ENCODE assay signal across 11 mouse cellular contexts in genomic region chr2:132848361-132848760, GRCm38 (mm10). TPM values are rescaled to one million over a fixed set of nuclear protein-coding genes. Genes with fewer than 3 reads are reported as not detected.
DNase-seq lines count a peak whose midpoint lies in the region; ATAC-seq lines count a peak whose summit lies in the region.
"Had no signal": no experiment of that assay in that cellular context is flagged by ENCODE, and none has a peak within 500 bp of the region (broad histone marks: within the 10 kb centered on the region; RNA-seq: fewer than 3 reads in every experiment).

No protein-coding gene starts in this region.

- ATAC-seq in erythroblast, adult 5-6 weeks (replicated peaks; ENCODE audit: low FRiP score, poor library complexity, severe bottlenecking), result no peak
- no peak for ATAC-seq in megakaryocyte, adult 5-6 weeks (ENCODE audit: poor library complexity, severe bottlenecking)
- ATAC-seq in intestine, embryonic 16.5 days, result no peak
- no peak for ATAC-seq in neural tube, embryonic 13.5 days (ENCODE audit: low read depth)
- ATAC-seq: Patski had no signal

- no peak overlapping the region for H3K27ac ChIP-seq in intestine, embryonic 16.5 days (ENCODE audit: low read length)
- H3K27ac ChIP-seq in neural tube, embryonic 13.5 days (replicated peaks), result no peak overlapping the region
- H3K27ac ChIP-seq: heart, adult 2 months had no signal

- WGBS in intestine, embryonic 16.5 days, result 89% methylated on average over 4 of the region's 4 CpGs
- 94% methylated on average over 4 of the region's 4 CpGs for WGBS in neural tube, embryonic 13.5 days

- peak overlapping the region; percentile 93 for H3K4me3 ChIP-seq in erythroblast, embryonic 14.5 days (replicated peaks)
- peak overlapping the region; percentile 99 for H3K4me3 ChIP-seq in megakaryocyte, embryonic 14.5 days (replicated peaks)
- H3K4me3 ChIP-seq in intestine, embryonic 16.5 days (ENCODE audit: low read length), result peak overlapping the region; percentile 97; the same call in 1 of the 2 replicates
- no peak overlapping the region for H3K4me3 ChIP-seq in neural tube, embryonic 13.5 days
- H3K4me3 ChIP-seq: heart, adult 2 months had no signal

- H3K4me1 ChIP-seq in erythroblast, embryonic 14.5 days (ENCODE audit: control insufficient read depth), result peaks cover 50% of the 10 kb centered on the region
- H3K4me1 ChIP-seq in megakaryocyte, embryonic 14.5 days, result peaks cover 45% of the 10 kb centered on the region
- peaks cover 10% of the 10 kb centered on the region for H3K4me1 ChIP-seq in intestine, embryonic 16.5 days (ENCODE audit: control insufficient read depth, insufficient read depth, low read length)
- peaks cover 24% of the 10 kb centered on the region for H3K4me1 ChIP-seq in neural tube, embryonic 13.5 days (replicated peaks)

- DNase-seq in spleen, postnatal 10 days (ENCODE audit: low spot score in 2 of 2), result no peak
- no peak for DNase-seq in cerebellum, adult 9-10 months
- DNase-seq: heart, adult 2 months; lung, adult 2 months had no signal

- no peaks in the 10 kb centered on the region for H3K27me3 ChIP-seq in erythroblast, embryonic 14.5 days (ENCODE audit: control insufficient read depth)
- H3K27me3 ChIP-seq in megakaryocyte, embryonic 14.5 days (replicated peaks), result no peaks in the 10 kb centered on the region
- H3K27me3 ChIP-seq in intestine, embryonic 16.5 days (replicated peaks; ENCODE audit: control insufficient read depth, insufficient read depth, low read length), result no peaks in the 10 kb centered on the region
- no peaks in the 10 kb centered on the region for H3K27me3 ChIP-seq in neural tube, embryonic 13.5 days
- H3K27me3 ChIP-seq: Patski had no signal

- H3K9ac ChIP-seq in intestine, embryonic 16.5 days (ENCODE audit: low read depth, low read length), result no peak overlapping the region
- H3K9ac ChIP-seq in neural tube, embryonic 13.5 days, result no peak overlapping the region

- peak overlapping the region; percentile 60; the same call in 1 of the 2 replicates for H3K4me2 ChIP-seq in intestine, embryonic 16.5 days (ENCODE audit: low read depth, low read length)
- H3K4me2 ChIP-seq in neural tube, embryonic 13.5 days, result peak overlapping the region; percentile 83

- H3K36me3 ChIP-seq in erythroblast, embryonic 14.5 days (ENCODE audit: control insufficient read depth), result peaks cover 35% of the 10 kb centered on the region
- peaks cover 42% of the 10 kb centered on the region for H3K36me3 ChIP-seq in megakaryocyte, embryonic 14.5 days (replicated peaks; ENCODE audit: low read length)
- no peaks in the 10 kb centered on the region for H3K36me3 ChIP-seq in intestine, embryonic 16.5 days (ENCODE audit: control insufficient read depth, insufficient read depth, low read length)
- H3K36me3 ChIP-seq in neural tube, embryonic 13.5 days, result peaks cover 26% of the 10 kb centered on the region

- no peaks in the 10 kb centered on the region for H3K9me3 ChIP-seq in erythroblast, embryonic 14.5 days (ENCODE audit: control insufficient read depth, low read length)
- no peaks in the 10 kb centered on the region for H3K9me3 ChIP-seq in megakaryocyte, embryonic 14.5 days
- H3K9me3 ChIP-seq in intestine, embryonic 16.5 days (ENCODE audit: control insufficient read depth, low read length), result no peaks in the 10 kb centered on the region
- no peaks in the 10 kb centered on the region for H3K9me3 ChIP-seq in neural tube, embryonic 13.5 days

RNA-seq across cellular contexts. Expression of gene Crls1, which starts 1.9 kb away (rescaled TPM):
- 1.4 and 1.9 TPM in 2 replicates for polyA plus RNA-seq in erythroblast, embryonic 14.5 days (2012)
- total RNA-seq in erythroblast, adult 5-6 weeks (2015; ENCODE audit: low replicate concordance), result 7.1 and 17.6 TPM in 2 replicates
- 4.6 and 8.3 TPM in 2 replicates for total RNA-seq in erythroblast, adult 5-6 weeks (2017; ENCODE audit: low replicate concordance)
- polyA plus RNA-seq in megakaryocyte, embryonic 14.5 days (2012; ENCODE audit: insufficient read depth, low replicate concordance), result 38.6 and 39.3 TPM in 2 replicates
- total RNA-seq in megakaryocyte, adult 5-6 weeks (2015), result 16.2 and 20.8 TPM in 2 replicates
- 16.2 and 19.1 TPM in 2 replicates for total RNA-seq in megakaryocyte, adult 5-6 weeks (2017)
- 8.6 and 10.1 TPM in 2 replicates for polyA plus RNA-seq in intestine, embryonic 16.5 days (2015; fragmentation: Nextera tagmentation; extraction: Ambion mirVana)
- 20.8 and 21.8 TPM in 2 replicates for polyA plus RNA-seq in neural tube, embryonic 13.5 days (2015; fragmentation: Nextera tagmentation; extraction: Ambion mirVana)

RNA-seq across cellular contexts. Expression of gene Lrrn4, which starts 32.3 kb away (rescaled TPM):
- polyA plus RNA-seq in erythroblast, embryonic 14.5 days (2012), result not detected in 2 replicates
- total RNA-seq in erythroblast, adult 5-6 weeks (2015; ENCODE audit: low replicate concordance), result not detected in 2 replicates
- total RNA-seq in erythroblast, adult 5-6 weeks (2017; ENCODE audit: low replicate concordance), result not detected in 2 replicates
- polyA plus RNA-seq in megakaryocyte, embryonic 14.5 days (2012; ENCODE audit: insufficient read depth, low replicate concordance), result 0.07 TPM in 1 of 2 replicates, not detected in the other
- 0.11 and 0.31 TPM in 2 replicates for total RNA-seq in megakaryocyte, adult 5-6 weeks (2015)
- 0.33 TPM in 1 of 2 replicates, not detected in the other for total RNA-seq in megakaryocyte, adult 5-6 weeks (2017)
- 7.9 and 10.0 TPM in 2 replicates for polyA plus RNA-seq in intestine, embryonic 16.5 days (2015; fragmentation: Nextera tagmentation; extraction: Ambion mirVana)
- polyA plus RNA-seq in neural tube, embryonic 13.5 days (2015; fragmentation: Nextera tagmentation; extraction: Ambion mirVana), result 0.11 and 0.21 TPM in 2 replicates
- polyA plus RNA-seq: Patski had no signal

RNA-seq across cellular contexts. Expression of gene Mcm8, which starts 32.4 kb away (rescaled TPM):
- polyA plus RNA-seq in erythroblast, embryonic 14.5 days (2012), result 0.08 and 0.13 TPM in 2 replicates
- 2.9 and 5.8 TPM in 2 replicates for total RNA-seq in erythroblast, adult 5-6 weeks (2015; ENCODE audit: low replicate concordance)
- 4.6 and 4.8 TPM in 2 replicates for total RNA-seq in erythroblast, adult 5-6 weeks (2017; ENCODE audit: low replicate concordance)
- polyA plus RNA-seq in megakaryocyte, embryonic 14.5 days (2012; ENCODE audit: insufficient read depth, low replicate concordance), result 1.6 and 3.6 TPM in 2 replicates
- 4.8 and 5.8 TPM in 2 replicates for total RNA-seq in megakaryocyte, adult 5-6 weeks (2015)
- total RNA-seq in megakaryocyte, adult 5-6 weeks (2017), result 5.1 and 7.0 TPM in 2 replicates
- 10.5 and 10.6 TPM in 2 replicates for polyA plus RNA-seq in intestine, embryonic 16.5 days (2015; fragmentation: Nextera tagmentation; extraction: Ambion mirVana)
- 5.2 and 7.0 TPM in 2 replicates for polyA plus RNA-seq in neural tube, embryonic 13.5 days (2015; fragmentation: Nextera tagmentation; extraction: Ambion mirVana)

RNA-seq across cellular contexts. Expression of gene Trmt6, which starts 32.5 kb away (rescaled TPM):
- polyA plus RNA-seq in erythroblast, embryonic 14.5 days (2012), result 0.06 TPM in 2 replicates
- 7.1 and 10.0 TPM in 2 replicates for total RNA-seq in erythroblast, adult 5-6 weeks (2015; ENCODE audit: low replicate concordance)
- total RNA-seq in erythroblast, adult 5-6 weeks (2017; ENCODE audit: low replicate concordance), result 7.5 and 7.7 TPM in 2 replicates
- 2.6 and 3.4 TPM in 2 replicates for polyA plus RNA-seq in megakaryocyte, embryonic 14.5 days (2012; ENCODE audit: insufficient read depth, low replicate concordance)
- total RNA-seq in megakaryocyte, adult 5-6 weeks (2015), result 14.8 and 16.8 TPM in 2 replicates
- 14.9 and 15.1 TPM in 2 replicates for total RNA-seq in megakaryocyte, adult 5-6 weeks (2017)
- polyA plus RNA-seq in intestine, embryonic 16.5 days (2015; fragmentation: Nextera tagmentation; extraction: Ambion mirVana), result 23.2 and 25.2 TPM in 2 replicates
- polyA plus RNA-seq in neural tube, embryonic 13.5 days (2015; fragmentation: Nextera tagmentation; extraction: Ambion mirVana), result 19.4 and 25.0 TPM in 2 replicates
